Mouse (Mus musculus): ENCODE measurements around the gene A930033H14Rik.

Gene A930033H14Rik

GRCm38 (mm10) chr10:69237185-69237584, 24.3 kb upstream of the A930033H14Rik start:
- in situ Hi-C loops (cut with MboI, MseI): no loop called here

- in situ Hi-C loops (cut with MboI, MseI): no loop called here
Measured at GRCm38 (mm10) chr10:69225951-69226350, 13.1 kb upstream of the A930033H14Rik start.

- in situ Hi-C loops (cut with MboI, MseI): no loop called here
Measured at GRCm38 (mm10) chr10:69225471-69225870, 12.6 kb upstream of the A930033H14Rik start.

GRCm38 (mm10) chr10:69224276-69224675, 11.4 kb upstream of the A930033H14Rik start:
- in situ Hi-C loops (cut with MboI, MseI): loop anchor here in 1 of 2 experiments (25.0 kb wide), 1 partner anchor 1037 kb away; no protein-coding TSS in a partner anchor

GRCm38 (mm10) chr10:69223232-69223631, 10.3 kb upstream of the A930033H14Rik start:
- in situ Hi-C loops (cut with MboI, MseI): loop anchor here in 1 of 2 experiments (25.0 kb wide), 1 partner anchor 1036 kb away; no protein-coding TSS in a partner anchor

- in situ Hi-C loops (cut with MboI, MseI): loop anchor here in 1 of 2 experiments (25.0 kb wide), 1 partner anchor 1035 kb away; no protein-coding TSS in a partner anchor
Measured at GRCm38 (mm10) chr10:69221955-69222354, 9.1 kb upstream of the A930033H14Rik start.

- in situ Hi-C loops (cut with MboI, MseI): loop anchor here in 1 of 2 experiments (25.0 kb wide), 1 partner anchor 1034 kb away; no protein-coding TSS in a partner anchor
Measured at GRCm38 (mm10) chr10:69221148-69221547, 8.2 kb upstream of the A930033H14Rik start.

- in situ Hi-C loops (cut with MboI, MseI): loop anchor here in 1 of 2 experiments (25.0 kb wide), 1 partner anchor 1033 kb away; no protein-coding TSS in a partner anchor
Measured at GRCm38 (mm10) chr10:69220296-69220695, 7.4 kb upstream of the A930033H14Rik start.

GRCm38 (mm10) chr10:69219289-69219626, 6.4 kb upstream of the A930033H14Rik start:
- in situ Hi-C loops (cut with MboI, MseI): loop anchor here in 1 of 2 experiments (10.0 to 25.0 kb wide), 2 partner anchors 1032 to 1324 kb away; no protein-coding TSS in a partner anchor

- in situ Hi-C loops (cut with MboI, MseI): loop anchor here in 1 of 2 experiments (10.0 to 25.0 kb wide), 2 partner anchors 1031 to 1324 kb away; no protein-coding TSS in a partner anchor
Measured at GRCm38 (mm10) chr10:69218458-69219288, 5.8 kb upstream of the A930033H14Rik start.

GRCm38 (mm10) chr10:69217127-69217690, 4.3 kb upstream of the A930033H14Rik start:
- in situ Hi-C loops (cut with MboI, MseI): loop anchor here in 1 of 2 experiments (10.0 to 25.0 kb wide), 2 partner anchors 1030 to 1322 kb away; no protein-coding TSS in a partner anchor

GRCm38 (mm10) chr10:69213986-69214385, 1.1 kb upstream of the A930033H14Rik start:
- in situ Hi-C loops (cut with MboI, MseI): loop anchor here in 1 of 2 experiments (10.0 to 25.0 kb wide), 2 partner anchors 1027 to 1319 kb away; no protein-coding TSS in a partner anchor

- in situ Hi-C loops (cut with MboI, MseI): loop anchor here in 1 of 2 experiments (10.0 to 25.0 kb wide), 2 partner anchors 1026 to 1319 kb away; no protein-coding TSS in a partner anchor
Measured at GRCm38 (mm10) chr10:69213451-69213877, 566 bp upstream of the A930033H14Rik start.

- in situ Hi-C loops (cut with MboI, MseI): loop anchor here in 1 of 2 experiments (10.0 to 25.0 kb wide), 2 partner anchors 1025 to 1317 kb away; no protein-coding TSS in a partner anchor
Measured at GRCm38 (mm10) chr10:69211976-69212375, 922 bp downstream of the A930033H14Rik start.

- in situ Hi-C loops (cut with MboI, MseI): loop anchor here in 1 of 2 experiments (10.0 to 25.0 kb wide), 2 partner anchors 1024 to 1317 kb away; no protein-coding TSS in a partner anchor
Measured at GRCm38 (mm10) chr10:69211560-69211959, 1.3 kb downstream of the A930033H14Rik start.

- in situ Hi-C loops (cut with MboI, MseI): loop anchor here in 1 of 2 experiments (10.0 to 25.0 kb wide), 2 partner anchors 1023 to 1316 kb away; no protein-coding TSS in a partner anchor
Measured at GRCm38 (mm10) chr10:69210659-69211058, 2.2 kb downstream of the A930033H14Rik start.

GRCm38 (mm10) chr10:69210006-69210405, 2.9 kb downstream of the A930033H14Rik start:
- in situ Hi-C loops (cut with MboI, MseI): loop anchor here in 1 of 2 experiments (10.0 to 25.0 kb wide), 2 partner anchors 1023 to 1315 kb away; no protein-coding TSS in a partner anchor

- in situ Hi-C loops (cut with MboI, MseI): loop anchor here in 1 of 2 experiments (25.0 kb wide), 1 partner anchor 1021 kb away; no protein-coding TSS in a partner anchor
Measured at GRCm38 (mm10) chr10:69208705-69209104, 4.2 kb downstream of the A930033H14Rik start.

GRCm38 (mm10) chr10:69207981-69208630, 4.8 kb downstream of the A930033H14Rik start:
- in situ Hi-C loops (cut with MboI, MseI): loop anchor here in 1 of 2 experiments (25.0 kb wide), 1 partner anchor 1021 kb away; no protein-coding TSS in a partner anchor

- in situ Hi-C loops (cut with MboI, MseI): loop anchor here in 1 of 2 experiments (25.0 kb wide), 1 partner anchor 1020 kb away; no protein-coding TSS in a partner anchor
Measured at GRCm38 (mm10) chr10:69207481-69207880, 5.4 kb downstream of the A930033H14Rik start.

All from T-helper 17 cell (primary cell).